Mouse (Mus musculus) myocyte (in vitro differentiated cells): ENCODE data around the gene V1ra8.

ENCODE experiments used
- E2F4 ChIP-seq: IDR thresholded peaks from one replicate; pipeline ENCODE4 v1.6.1; 2011; ENCODE audit warnings: mild to moderate bottlenecking, control low read depth, moderate library complexity; ENCODE audit not compliant: insufficient read depth
- MAX ChIP-seq: IDR thresholded peaks from one replicate; pipeline ENCODE4 v1.6.1; 2011; ENCODE audit warnings: low read depth, mild to moderate bottlenecking, control low read depth
- POLR2A ChIP-seq: IDR thresholded peaks from one replicate; pipeline ENCODE4 v1.6.1; 2011; ENCODE audit warnings: low read depth, mild to moderate bottlenecking, control low read depth, moderate library complexity; ENCODE audit not compliant: insufficient read length
- TCF12 ChIP-seq: IDR thresholded peaks from one replicate; pipeline ENCODE4 v1.6.1; 2011; ENCODE audit warnings: mild to moderate bottlenecking, control low read depth; ENCODE audit not compliant: poor library complexity, insufficient read depth, severe bottlenecking
- TCF3 ChIP-seq: IDR thresholded peaks from one replicate; pipeline ENCODE4 v1.6.1; 2011; ENCODE audit warnings: low read depth, control low read depth; ENCODE audit not compliant: insufficient read length
- USF1 ChIP-seq: IDR thresholded peaks from one replicate; pipeline ENCODE4 v1.6.1; 2011; ENCODE audit warnings: low read depth, mild to moderate bottlenecking, control low read depth, moderate library complexity

- TF ChIP-seq POLR2A, result no peak
- no peak for TF ChIP-seq E2F4
- no peak for TF ChIP-seq MAX
- no peak for TF ChIP-seq TCF3
- no peak for TF ChIP-seq TCF12
- TF ChIP-seq USF1, result no peak
Observed at GRCm38 (mm10) chr6:90246000-90246399, 43.4 kb downstream of the V1ra8 start, which contains the start of gene Vmn1r54.
